Mouse (Mus musculus) embryonic facial prominence, embryonic 12.5 days (tissue): ENCODE measurements around the gene Prkcz. TPM values are rescaled to one million over a fixed set of nuclear protein-coding genes. Genes with fewer than 3 reads are reported as not detected.

Experiments used
- ATAC-seq: fragments of 200-750 bp; cut with Nextera tagmentation; 2 replicates; pipeline ENCODE4 v1.8.0; 2017; ENCODE audit not compliant: insufficient number of reproducible peaks, insufficient read depth, low FRiP score, low TSS enrichment
- H3K27ac ChIP-seq: fragments of 300-500 bp; sonication (generic); 2 replicates; pipeline ENCODE4 v1.5.1; 2016; ENCODE audit warnings: mild to moderate bottlenecking
- H3K27me3 ChIP-seq: fragments of 300-500 bp; sonication (generic); 2 replicates; pipeline ENCODE4 v1.6.1; 2016; ENCODE audit warnings: mild to moderate bottlenecking, moderate library complexity
- H3K36me3 ChIP-seq: fragments of 300-500 bp; sonication (generic); 2 replicates; pipeline ENCODE4 v1.6.1; 2016; ENCODE audit warnings: mild to moderate bottlenecking
- H3K4me1 ChIP-seq: fragments of 300-500 bp; sonication (generic); 2 replicates; pipeline ENCODE4 v1.6.1; 2016
- H3K4me2 ChIP-seq: fragments of 300-500 bp; sonication (generic); replicated peaks from 2 replicates; pipeline ENCODE4 v1.6.1; 2016; ENCODE audit warnings: mild to moderate bottlenecking, moderate library complexity
- H3K4me3 ChIP-seq: fragments of 300-500 bp; sonication (generic); 2 replicates; pipeline ENCODE4 v1.5.1; 2016; ENCODE audit warnings: mild to moderate bottlenecking
- H3K9ac ChIP-seq: fragments of 300-500 bp; sonication (generic); 2 replicates; pipeline ENCODE4 v1.6.1; 2016; ENCODE audit warnings: mild to moderate bottlenecking, moderate library complexity
- H3K9me3 ChIP-seq: fragments of 300-500 bp; sonication (generic); 2 replicates; pipeline ENCODE4 v1.6.1; 2016; ENCODE audit warnings: mild to moderate bottlenecking, moderate library complexity
- WGBS: fragments of 180-500 bp; shearing (Covaris S2); methylation state at CpG from one replicate; pipeline ENCODE4 v1.1.7; 2016; 5-methylcytosine and 5-hydroxymethylcytosine counted together
- polyA plus RNA-seq: library from polyadenylated mRNA; unstranded; fragments of >200 nt; fragmentation: Nextera tagmentation; extraction: Ambion mirVana; gene quantifications from 2 replicates; pipeline ENCODE4 v1.2.1, GENCODE M21; 2016

Prkcz gene
- polyA plus RNA-seq, 1 experiment from 2014 or later, result 12.2 TPM

DNA sequence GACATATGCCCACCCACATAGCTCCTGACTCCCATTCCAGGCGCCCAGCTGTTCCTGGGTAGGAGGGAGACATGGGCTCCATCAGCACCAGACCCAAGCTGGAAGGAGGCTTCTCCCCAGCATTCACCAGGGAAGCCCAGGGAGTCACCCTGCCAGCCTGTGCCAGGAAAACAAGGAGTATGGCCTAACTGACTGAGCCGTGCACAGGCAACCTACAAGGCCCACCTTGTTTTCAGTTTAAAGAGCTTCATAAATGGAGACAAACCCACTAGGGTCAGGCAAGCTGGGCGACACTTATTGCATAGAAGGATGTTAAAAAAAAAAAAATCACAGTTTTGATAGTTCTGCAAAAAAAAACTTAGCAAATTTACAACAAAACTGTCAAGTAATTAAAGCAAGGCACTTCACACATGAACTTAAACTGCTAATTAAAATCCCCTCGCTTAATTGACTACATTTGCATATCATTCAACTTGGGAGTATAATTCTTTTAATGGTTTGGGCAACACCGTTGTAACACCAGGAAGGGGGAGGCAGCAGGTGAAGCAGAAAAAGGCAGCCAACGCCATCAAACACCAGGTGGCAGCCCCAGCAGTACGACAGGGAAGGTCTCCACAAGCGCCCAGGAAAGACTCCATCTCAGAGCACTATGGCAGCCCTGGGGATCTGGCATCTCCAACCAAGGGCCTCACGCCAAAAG is 148.0 kb downstream of the Prkcz start:
- H3K4me2 ChIP-seq, result no peak overlapping the region
- no peak overlapping the region for H3K9ac ChIP-seq

More for the DNA sequence above, 148.0 kb downstream of the Prkcz start:
- H3K36me3 ChIP-seq, result peaks cover 9% of the 10 kb centered on the region; the same call in 1 of the 2 replicates
- H3K27me3 ChIP-seq, result no peaks in the 10 kb centered on the region
- no peak overlapping the region for H3K4me3 ChIP-seq
- no peak for ATAC-seq
- no peaks in the 10 kb centered on the region for H3K9me3 ChIP-seq
- peaks cover 70% of the 10 kb centered on the region for H3K4me1 ChIP-seq
- WGBS, result 75% methylated on average over 9 of the region's 9 CpGs
- no peak overlapping the region for H3K27ac ChIP-seq

Other genes with a start within 250 kb of the Prkcz start
- gene Ski, start 138.8 kb downstream of the Prkcz start, polyA plus RNA-seq, result 16.8 and 17.7 TPM in 2 replicates
- gene Faap20, start 111.6 kb downstream of the Prkcz start, polyA plus RNA-seq, result 85.1 and 87.4 TPM in 2 replicates
- not detected in 2 replicates for gene Gabrd, start 36.8 kb upstream of the Prkcz start, polyA plus RNA-seq
- 4.9 and 6.9 TPM in 2 replicates for gene Cfap74, start 47.8 kb upstream of the Prkcz start, polyA plus RNA-seq
- gene Tmem52, start 107.8 kb upstream of the Prkcz start, polyA plus RNA-seq, result not detected in 2 replicates
- 570 and 588 TPM in 2 replicates for gene Gnb1, start 130.0 kb upstream of the Prkcz start, polyA plus RNA-seq
- 96.6 and 101 TPM in 2 replicates for gene Nadk, start 201.0 kb upstream of the Prkcz start, polyA plus RNA-seq
- 11.4 and 12.5 TPM in 2 replicates for gene Slc35e2, start 240.1 kb upstream of the Prkcz start, polyA plus RNA-seq